Mouse (Mus musculus) brown adipose tissue, adult 24 weeks (tissue): ENCODE results near the gene Zbtb1. TPM values are rescaled to one million over a fixed set of nuclear protein-coding genes. Genes with fewer than 3 reads are reported as not detected.

ENCODE experiments used
- H3K27ac ChIP-seq: fragments of 200-500 bp; replicated peaks from 2 replicates; pipeline ENCODE4 v1.5.1; 2012; ENCODE audit warnings: low read depth, mild to moderate bottlenecking, low read length
- H3K4me1 ChIP-seq: fragments of 200-500 bp; 2 replicates; pipeline ENCODE4 v1.6.1; 2012; ENCODE audit warnings: low read length, mixed read lengths; ENCODE audit not compliant: control insufficient read depth, insufficient read depth, insufficient read length
- H3K4me3 ChIP-seq: fragments of 200-500 bp; 2 replicates; pipeline ENCODE4 v1.5.1; 2012; ENCODE audit warnings: low read depth, mild to moderate bottlenecking, low read length, moderate library complexity; ENCODE audit not compliant: insufficient read depth
- polyA plus RNA-seq: library from polyadenylated mRNA; stranded (reverse); fragments of >200 nt; gene quantifications from 2 replicates; pipeline ENCODE4 v1.2.4, GENCODE M21; 2012; ENCODE audit not compliant: missing spikeins, insufficient read depth, insufficient read length

Gene Zbtb1
- polyA plus RNA-seq, 1 experiment: 2.7 TPM

- no peak overlapping the region for H3K27ac ChIP-seq
- no peaks in the 10 kb centered on the region for H3K4me1 ChIP-seq
- H3K4me3 ChIP-seq: no peak overlapping the region
Measured at GRCm38 (mm10) chr12:76446201-76446600, 76.1 kb downstream of the Zbtb1 start.

Other genes with a start within 250 kb of the Zbtb1 start
- not detected in 2 replicates for gene Esr2, start 193.0 kb upstream of the Zbtb1 start, polyA plus RNA-seq
- gene Tex21, start 123.5 kb upstream of the Zbtb1 start, polyA plus RNA-seq: not detected in 2 replicates
- 14.7 and 15.1 TPM in 2 replicates for gene Mthfd1, start 115.0 kb upstream of the Zbtb1 start, polyA plus RNA-seq
- 0.71 and 0.87 TPM in 2 replicates for gene Akap5, start 45.4 kb upstream of the Zbtb1 start, polyA plus RNA-seq
- gene Zbtb25, start 664 bp upstream of the Zbtb1 start, polyA plus RNA-seq: 7.3 and 10.2 TPM in 2 replicates
- 1.3 and 3.1 TPM in 2 replicates for gene Hspa2, start 33.9 kb downstream of the Zbtb1 start, polyA plus RNA-seq
- not detected in 2 replicates for gene Ppp1r36, start 47.3 kb downstream of the Zbtb1 start, polyA plus RNA-seq
- 6.3 and 6.5 TPM in 2 replicates for gene Plekhg3, start 160.6 kb downstream of the Zbtb1 start, polyA plus RNA-seq